Mouse (Mus musculus) liver, embryonic 12.5 days (tissue): ENCODE results near the gene Ypel5. TPM values are rescaled to one million over a fixed set of nuclear protein-coding genes. Genes with fewer than 3 reads are reported as not detected.

Experiments used
- ATAC-seq: fragments of 200-750 bp; cut with Nextera tagmentation; 2 replicates; pipeline ENCODE4 v1.8.0; 2017; ENCODE audit warnings: moderate number of reproducible peaks, mild to moderate bottlenecking, moderate library complexity
- H3K27ac ChIP-seq: fragments of 300-500 bp; sonication (generic); 2 replicates; pipeline ENCODE4 v1.5.1; 2016; ENCODE audit warnings: mild to moderate bottlenecking
- H3K27me3 ChIP-seq: fragments of 300-500 bp; sonication (generic); replicated peaks from 2 replicates; pipeline ENCODE4 v1.6.1; 2016; ENCODE audit warnings: mild to moderate bottlenecking, moderate library complexity
- H3K36me3 ChIP-seq: fragments of 300-500 bp; sonication (generic); 2 replicates; pipeline ENCODE4 v1.6.1; 2016; ENCODE audit warnings: mild to moderate bottlenecking, moderate library complexity
- H3K4me1 ChIP-seq: fragments of 300-500 bp; sonication (generic); 2 replicates; pipeline ENCODE4 v1.6.1; 2016
- H3K4me2 ChIP-seq: fragments of 300-500 bp; sonication (generic); 2 replicates; pipeline ENCODE4 v1.6.1; 2016; ENCODE audit warnings: mild to moderate bottlenecking, moderate library complexity
- H3K4me3 ChIP-seq: fragments of 300-500 bp; sonication (generic); 2 replicates; pipeline ENCODE4 v1.5.1; 2016; ENCODE audit warnings: mild to moderate bottlenecking, moderate library complexity
- H3K9ac ChIP-seq: fragments of 300-500 bp; sonication (generic); 2 replicates; pipeline ENCODE4 v1.6.1; 2016; ENCODE audit warnings: mild to moderate bottlenecking, moderate library complexity
- H3K9me3 ChIP-seq: fragments of 300-500 bp; sonication (generic); replicated peaks from 2 replicates; pipeline ENCODE4 v1.6.1; 2016; ENCODE audit warnings: mild to moderate bottlenecking, moderate library complexity
- WGBS: fragments of 180-500 bp; shearing (Covaris S2); methylation state at CpG from one replicate; pipeline ENCODE4 v1.1.7; 2016; ENCODE audit not compliant: insufficient replicate concordance; 5-methylcytosine and 5-hydroxymethylcytosine counted together
- polyA plus RNA-seq: library from polyadenylated mRNA; unstranded; fragments of >200 nt; fragmentation: Nextera tagmentation; extraction: Ambion mirVana; gene quantifications from 2 replicates; pipeline ENCODE4 v1.2.1, GENCODE M21; 2016

Gene Ypel5
- polyA plus RNA-seq, 1 experiment from 2014 or later, result 69.6 TPM

DNA sequence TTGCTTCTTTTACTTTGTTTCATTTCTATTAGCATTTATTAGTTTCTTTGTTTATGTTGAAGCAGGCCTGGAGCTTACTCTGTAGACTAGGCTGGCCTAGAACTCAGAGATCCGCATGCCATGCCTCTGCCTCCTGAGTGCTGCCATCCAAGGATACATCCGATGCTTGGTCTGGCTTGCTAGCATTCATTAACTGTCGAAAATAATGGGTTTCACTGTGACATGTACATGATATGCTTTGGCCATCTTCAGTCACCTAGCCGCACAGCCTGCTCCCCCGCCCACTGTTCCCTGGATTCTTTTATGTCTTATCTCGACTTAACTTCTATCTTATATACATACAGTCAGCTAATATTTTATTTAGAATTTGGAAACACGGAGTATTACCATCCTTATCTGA, 60.8 kb downstream of the Ypel5 start:
- no peaks in the 10 kb centered on the region; the same call in 1 of the 2 replicates for H3K27me3 ChIP-seq
- H3K4me2 ChIP-seq, result no peak overlapping the region
- no peak overlapping the region for H3K9ac ChIP-seq
- H3K4me3 ChIP-seq, result no peak overlapping the region
- WGBS, result 65% methylated on average over 7 of the region's 7 CpGs
- no peaks in the 10 kb centered on the region for H3K4me1 ChIP-seq
- H3K36me3 ChIP-seq, result no peaks in the 10 kb centered on the region
- no peaks in the 10 kb centered on the region for H3K9me3 ChIP-seq
- no peak overlapping the region for H3K27ac ChIP-seq
- ATAC-seq, result no peak

GRCm38 (mm10) chr17:72897961-72898360, 61.7 kb downstream of the Ypel5 start:
- Histone ChIP-seq H3K27ac (no peak overlapping the region), H3K4me1 (no peaks in the 10 kb centered on the region), H3K9me3 (no peaks in the 10 kb centered on the region), H3K4me2 (no peak overlapping the region), H3K36me3 (no peaks in the 10 kb centered on the region), H3K9ac (no peak overlapping the region), H3K4me3 (no peak overlapping the region), H3K27me3 (no peaks in the 10 kb centered on the region; the same call in 1 of the 2 replicates)
- ATAC-seq, result no peak
- WGBS, result 71% methylated on average over 5 of the region's 5 CpGs

- H3K4me2 ChIP-seq, result no peak overlapping the region
- no peak overlapping the region for H3K4me3 ChIP-seq
- 59% methylated on average over 3 of the region's 3 CpGs for WGBS
- H3K9ac ChIP-seq, result no peak overlapping the region
- no peaks in the 10 kb centered on the region for H3K9me3 ChIP-seq
- ATAC-seq, result no peak
- no peak overlapping the region for H3K27ac ChIP-seq
- no peaks in the 10 kb centered on the region; the same call in 1 of the 2 replicates for H3K27me3 ChIP-seq
- no peaks in the 10 kb centered on the region for H3K36me3 ChIP-seq
- H3K4me1 ChIP-seq, result no peaks in the 10 kb centered on the region
These were observed 62.5 kb downstream of the Ypel5 start for GRCm38 (mm10) chr17:72898775-72899174.

Other genes with a start within 250 kb of the Ypel5 start
- 0.02 and 0.14 TPM in 2 replicates for gene Alk, start 231.8 kb upstream of the Ypel5 start, polyA plus RNA-seq
- 1.4 TPM in 2 replicates for gene Lbh, start 81.9 kb downstream of the Ypel5 start, polyA plus RNA-seq